Comparison of ENCODE assay signal across 21 mouse cellular contexts in the genomic region with DNA sequence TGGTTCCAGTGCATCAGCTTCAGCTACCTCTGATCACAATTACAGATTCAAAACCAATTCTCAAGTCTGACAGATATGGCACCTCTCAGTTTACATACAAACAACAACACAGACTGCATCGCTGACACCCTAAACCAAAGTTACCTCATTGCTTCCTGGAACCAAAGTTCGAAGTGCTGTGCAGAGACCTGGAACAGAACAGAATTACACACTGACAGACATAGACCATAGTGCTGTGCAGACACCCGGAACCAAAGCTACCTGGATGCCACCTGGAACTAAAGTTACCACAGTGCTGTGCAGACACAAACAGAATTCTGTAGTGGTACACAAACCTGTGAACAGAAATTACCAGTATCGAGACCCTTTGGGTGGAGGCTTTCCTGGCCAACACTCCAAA. TPM values are rescaled to one million over a fixed set of nuclear protein-coding genes. Genes with fewer than 3 reads are reported as not detected.
DNase-seq lines count a peak whose midpoint lies in the region; ATAC-seq and TF ChIP-seq lines count a peak whose summit lies in the region.
"Had no signal": no experiment of that assay in that cellular context is flagged by ENCODE, and none has a peak within 500 bp of the region (broad histone marks: within the 10 kb centered on the region; RNA-seq: fewer than 3 reads in every experiment).

No protein-coding gene starts in this region.

- no peak overlapping the region for H3K9ac ChIP-seq in kidney, embryonic 15.5 days
- H3K9ac ChIP-seq in lung, postnatal 0 days (replicated peaks; ENCODE audit: low read depth) = no peak overlapping the region
- H3K9ac ChIP-seq: embryonic facial prominence, embryonic 13.5 days; forebrain, embryonic 13.5 days; forebrain, postnatal 0 days; heart, embryonic 13.5 days; hindbrain, embryonic 13.5 days had no signal

- 85% methylated on average over 4 of the region's 4 CpGs for WGBS in kidney, embryonic 15.5 days
- WGBS in lung, postnatal 0 days = 96% methylated on average over 4 of the region's 4 CpGs

- TF ChIP-seq CTCF in lung, postnatal 0 days (IDR thresholded peaks at IDR 0.05) = no peak

- H3K4me2 ChIP-seq in kidney, embryonic 15.5 days = no peak overlapping the region
- no peak overlapping the region for H3K4me2 ChIP-seq in lung, postnatal 0 days (replicated peaks; ENCODE audit: low read depth, low read length)
- H3K4me2 ChIP-seq: embryonic facial prominence, embryonic 13.5 days; forebrain, embryonic 13.5 days; heart, embryonic 13.5 days; hindbrain, embryonic 13.5 days had no signal

- H3K27me3 ChIP-seq in kidney, embryonic 15.5 days = no peaks in the 10 kb centered on the region
- no peaks in the 10 kb centered on the region for H3K27me3 ChIP-seq in lung, postnatal 0 days (replicated peaks; ENCODE audit: insufficient read depth, low read length)
- H3K27me3 ChIP-seq: CH12.LX; embryonic facial prominence, embryonic 13.5 days; forebrain, embryonic 13.5 days; heart, embryonic 13.5 days; hindbrain, embryonic 13.5 days; Patski had no signal

- no peak overlapping the region for H3K4me3 ChIP-seq in kidney, embryonic 15.5 days (replicated peaks)
- H3K4me3 ChIP-seq in lung, postnatal 0 days (ENCODE audit: low read depth, low read length) = no peak overlapping the region
- H3K4me3 ChIP-seq: embryonic facial prominence, embryonic 13.5 days; forebrain, embryonic 13.5 days; heart, embryonic 13.5 days; hindbrain, embryonic 13.5 days had no signal

- ATAC-seq in kidney, embryonic 15.5 days (replicated peaks; ENCODE audit: low FRiP score) = no peak
- no peak for ATAC-seq in lung, postnatal 0 days
- ATAC-seq: activated CD4-positive, CD25-positive, alpha-beta regulatory T cell, adult 4 months; forebrain, embryonic 13.5 days; forebrain, postnatal 0 days; Patski had no signal

- peaks cover 15% of the 10 kb centered on the region for H3K4me1 ChIP-seq in kidney, embryonic 15.5 days
- H3K4me1 ChIP-seq in lung, postnatal 0 days (ENCODE audit: insufficient read depth, low read depth, low read length) = no peaks in the 10 kb centered on the region; the same call in 1 of the 2 replicates

- TF ChIP-seq EP300 in lung, postnatal 0 days (IDR thresholded peaks at IDR 0.05) = no peak

- no peaks in the 10 kb centered on the region for H3K9me3 ChIP-seq in kidney, embryonic 15.5 days (replicated peaks)
- no peaks in the 10 kb centered on the region for H3K9me3 ChIP-seq in lung, postnatal 0 days (ENCODE audit: low read length)
- H3K9me3 ChIP-seq: embryonic facial prominence, embryonic 13.5 days; forebrain, embryonic 13.5 days; heart, embryonic 13.5 days; hindbrain, embryonic 13.5 days had no signal

- peak; percentile 47 for DNase-seq in kidney, adult 18-20 months
- DNase-seq in kidney, adult 9 months = peak; percentile 83
- DNase-seq in kidney, postnatal 14 days = peak; percentile 52
- DNase-seq in thymus, postnatal 36 days = no peak
- DNase-seq in embryo, embryonic 10 days (ENCODE audit: low spot score) = no peak
- no peak for DNase-seq in lung, postnatal 0 days (ENCODE audit: low spot score)
- DNase-seq: adrenal gland, postnatal 14 days; cerebellum, adult 11-12 months; cerebellum, adult 9-10 months; cerebellum, postnatal 25 days; forebrain, postnatal 0 days; gastrocnemius, postnatal 36 days; heart, adult 11 months had no signal

- 0 out of 2 replicates have a peak, but pooled peaks cover 8% of the 10 kb centered on the region for H3K36me3 ChIP-seq in kidney, embryonic 15.5 days
- H3K36me3 ChIP-seq in lung, postnatal 0 days (ENCODE audit: insufficient read depth, low read length) = no peaks in the 10 kb centered on the region
- H3K36me3 ChIP-seq: hindbrain, embryonic 13.5 days had no signal

- no peak overlapping the region for H3K27ac ChIP-seq in kidney, embryonic 15.5 days
- no peak overlapping the region for H3K27ac ChIP-seq in lung, postnatal 0 days (ENCODE audit: low read length)
- H3K27ac ChIP-seq: embryonic facial prominence, embryonic 13.5 days; forebrain, embryonic 13.5 days; heart, embryonic 13.5 days; hindbrain, embryonic 13.5 days had no signal

RNA-seq across cellular contexts. Expression of a gene that starts 5.8 kb away (rescaled TPM):
- 70.1 and 73.5 TPM in 2 replicates for polyA plus RNA-seq in kidney, embryonic 15.5 days (2015; fragmentation: Nextera tagmentation; extraction: Ambion mirVana)
- polyA plus RNA-seq in lung, postnatal 0 days (2015; fragmentation: Nextera tagmentation; extraction: Ambion mirVana) = 31.6 and 38.0 TPM in 2 replicates

RNA-seq across cellular contexts. Expression of a gene that starts 6.1 kb away (rescaled TPM):
- polyA plus RNA-seq in kidney, embryonic 15.5 days (2015; fragmentation: Nextera tagmentation; extraction: Ambion mirVana) = 9.2 and 9.9 TPM in 2 replicates
- 41.5 and 46.1 TPM in 2 replicates for polyA plus RNA-seq in lung, postnatal 0 days (2015; fragmentation: Nextera tagmentation; extraction: Ambion mirVana)

RNA-seq across cellular contexts. Expression of a gene that starts 33.6 kb away (rescaled TPM):
- polyA plus RNA-seq in kidney, embryonic 15.5 days (2015; fragmentation: Nextera tagmentation; extraction: Ambion mirVana) = 0.24 and 0.53 TPM in 2 replicates
- polyA plus RNA-seq in lung, postnatal 0 days (2015; fragmentation: Nextera tagmentation; extraction: Ambion mirVana) = 0.05 and 0.17 TPM in 2 replicates

RNA-seq across cellular contexts. Expression of a gene that starts 34.1 kb away (rescaled TPM):
- polyA plus RNA-seq in kidney, embryonic 15.5 days (2015; fragmentation: Nextera tagmentation; extraction: Ambion mirVana) = 151 and 158 TPM in 2 replicates
- polyA plus RNA-seq in lung, postnatal 0 days (2015; fragmentation: Nextera tagmentation; extraction: Ambion mirVana) = 131 and 153 TPM in 2 replicates

Comparison
In these comparisons a context has a peak if more than half of its experiments do, and no peak if none do; other contexts are left out.
1. DNase-seq: peak in kidney, adult 18-20 months (single experiment), kidney, adult 9 months (single experiment) and kidney, postnatal 14 days (single experiment); none in thymus, postnatal 36 days (0 of 2), embryo, embryonic 10 days (single experiment) and lung, postnatal 0 days (single experiment).